ENCODE assay signal across 8 mouse cellular contexts in the genomic region with DNA sequence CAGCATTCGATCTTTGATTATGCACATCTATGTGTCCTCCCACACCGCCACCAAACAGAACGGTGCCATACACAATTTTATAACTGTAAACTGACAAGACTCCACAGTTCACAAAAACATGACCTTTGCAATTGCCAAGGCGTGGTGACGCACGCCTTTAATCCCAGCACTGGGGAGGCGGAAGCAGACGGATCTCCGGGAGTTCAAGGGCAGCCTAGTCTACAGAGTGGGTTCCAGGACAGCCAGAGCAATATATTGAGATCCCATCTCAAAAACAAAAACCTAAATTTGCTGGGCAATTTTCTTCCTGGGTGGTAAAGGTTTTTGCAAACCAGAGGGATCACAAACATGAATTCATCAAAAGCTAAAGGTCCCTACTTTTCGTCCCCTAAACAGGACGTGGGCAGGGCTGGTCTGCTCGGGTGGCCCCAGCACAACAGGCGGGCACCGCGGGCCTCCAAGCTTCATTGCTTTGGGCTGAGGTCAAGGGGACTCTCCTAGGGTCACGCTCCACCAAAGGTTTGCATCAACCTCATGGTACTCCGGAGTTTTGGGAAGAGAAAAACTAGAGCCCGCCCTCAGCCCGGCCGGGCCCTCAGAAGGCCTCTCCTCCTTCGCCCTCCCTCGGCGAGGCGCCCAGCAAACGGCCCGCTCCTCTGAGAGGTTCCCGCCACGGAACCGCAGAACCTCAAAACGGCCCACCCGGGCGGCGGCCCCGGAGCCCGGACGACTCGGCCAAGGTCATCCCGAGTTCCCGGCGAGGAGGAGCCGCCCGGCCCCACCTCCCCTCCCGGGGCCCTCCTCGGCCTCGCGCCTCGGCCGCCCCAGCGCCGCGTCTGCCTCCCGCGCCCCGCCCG. TPM values are rescaled to one million over a fixed set of nuclear protein-coding genes. Genes with fewer than 3 reads are reported as not detected.
DNase-seq lines count a peak whose midpoint lies in the region; ATAC-seq and TF ChIP-seq lines count a peak whose summit lies in the region.

No protein-coding gene starts in this region.

- WGBS in intestine, embryonic 15.5 days: 3% methylated on average over 53 of the region's 55 CpGs
- 5% methylated on average over 48 of the region's 55 CpGs for WGBS in liver, embryonic 11.5 days
- WGBS in midbrain, postnatal 0 days: 3% methylated on average over 53 of the region's 55 CpGs

- ATAC-seq in intestine, embryonic 15.5 days: peak; percentile 93
- peak; percentile 82 for ATAC-seq in liver, embryonic 11.5 days (replicated peaks; ENCODE audit: low FRiP score)
- peak; percentile 79 for ATAC-seq in midbrain, postnatal 0 days (ENCODE audit: low FRiP score)

- peak overlapping the region; percentile 80 for H3K27ac ChIP-seq in intestine, embryonic 15.5 days
- H3K27ac ChIP-seq in liver, embryonic 11.5 days (ENCODE audit: low read depth, low read length): peak overlapping the region; percentile 74
- peak overlapping the region; percentile 72 for H3K27ac ChIP-seq in midbrain, postnatal 0 days (ENCODE audit: low read depth, low read length)

- H3K36me3 ChIP-seq in intestine, embryonic 15.5 days: peaks cover 8% of the 10 kb centered on the region
- peaks cover 13% of the 10 kb centered on the region; the same call in 1 of the 2 replicates for H3K36me3 ChIP-seq in liver, embryonic 11.5 days (ENCODE audit: control insufficient read depth, insufficient read depth, low read length)
- 0 out of 2 replicates have a peak, but pooled peaks cover 3% of the 10 kb centered on the region for H3K36me3 ChIP-seq in midbrain, postnatal 0 days (ENCODE audit: insufficient read depth, low read length)

- H3K9me3 ChIP-seq in intestine, embryonic 15.5 days: no peaks in the 10 kb centered on the region
- H3K9me3 ChIP-seq in liver, embryonic 11.5 days (ENCODE audit: control insufficient read depth, low read length): no peaks in the 10 kb centered on the region
- H3K9me3 ChIP-seq in midbrain, postnatal 0 days (ENCODE audit: low read length): no peaks in the 10 kb centered on the region

- intact Hi-C loops in gastrocnemius, postnatal 14 days (cut with DNase I; ENCODE audit: low total_unique reads): loop anchor here (2.0 kb wide), 1 partner anchor 102 kb away; a partner anchor contains a TSS

- H3K4me1 ChIP-seq in intestine, embryonic 15.5 days (replicated peaks): peaks cover 13% of the 10 kb centered on the region
- peaks cover 13% of the 10 kb centered on the region for H3K4me1 ChIP-seq in liver, embryonic 11.5 days (replicated peaks; ENCODE audit: control insufficient read depth, insufficient read depth, low read length)
- H3K4me1 ChIP-seq in midbrain, postnatal 0 days (ENCODE audit: insufficient read depth, low read length): peaks cover 3% of the 10 kb centered on the region; the same call in 1 of the 2 replicates

- no peaks in the 10 kb centered on the region for H3K27me3 ChIP-seq in intestine, embryonic 15.5 days (replicated peaks)
- H3K27me3 ChIP-seq in liver, embryonic 11.5 days (replicated peaks; ENCODE audit: control insufficient read depth, insufficient read depth, low read length): no peaks in the 10 kb centered on the region
- no peaks in the 10 kb centered on the region for H3K27me3 ChIP-seq in midbrain, postnatal 0 days (ENCODE audit: insufficient read depth, low read length)

- H3K9ac ChIP-seq in intestine, embryonic 15.5 days: peak overlapping the region; percentile 98
- peak overlapping the region; percentile 86 for H3K9ac ChIP-seq in liver, embryonic 11.5 days (ENCODE audit: low read depth, low read length)
- peak overlapping the region; percentile 90 for H3K9ac ChIP-seq in midbrain, postnatal 0 days (replicated peaks; ENCODE audit: low read length, poor library complexity, severe bottlenecking)

- peak overlapping the region; percentile 90 for H3K4me3 ChIP-seq in intestine, embryonic 15.5 days (replicated peaks)
- H3K4me3 ChIP-seq in liver, embryonic 11.5 days (ENCODE audit: low read depth, low read length): peak overlapping the region; percentile 77
- H3K4me3 ChIP-seq in midbrain, postnatal 0 days (ENCODE audit: low read depth, low read length): peak overlapping the region; percentile 92

- H3K4me2 ChIP-seq in intestine, embryonic 15.5 days (replicated peaks): peak overlapping the region; percentile 61
- H3K4me2 ChIP-seq in liver, embryonic 11.5 days: peak overlapping the region; percentile 89
- H3K4me2 ChIP-seq in midbrain, postnatal 0 days (ENCODE audit: low read depth, low read length, poor library complexity, severe bottlenecking): peak overlapping the region; percentile 83

- DNase-seq in 3T3-L1 (ENCODE audit: low read depth, low spot score): peak; percentile 55
- peak; percentile 40 for DNase-seq in ES-CJ7 (ENCODE audit: low read depth, low spot score)
- peak; percentile 12 for DNase-seq in cerebellum, adult 8-10 months
- DNase-seq in gastrocnemius, postnatal 14 days: peak; percentile 77
- no peak for DNase-seq in liver, embryonic 11.5 days (ENCODE audit: low spot score)
- peak; percentile 27 for DNase-seq in midbrain, postnatal 0 days (ENCODE audit: low spot score)
- peak; percentile 15 to 44 for DNase-seq in thymus, postnatal 36 days

- TF ChIP-seq CTCF in midbrain, postnatal 0 days (IDR thresholded peaks at IDR 0.05): no peak

RNA-seq across cellular contexts. Expression of a gene that starts 0.6 kb away (rescaled TPM):
- 10 to 100 TPM; 26.9 to 31.1 TPM for total RNA-seq in gastrocnemius, postnatal 14 days (2021)
- polyA plus RNA-seq in intestine, embryonic 15.5 days (2015; fragmentation: Nextera tagmentation; extraction: Ambion mirVana): 32.2 and 36.5 TPM in 2 replicates
- 27.9 and 29.2 TPM in 2 replicates for polyA plus RNA-seq in liver, embryonic 11.5 days (2014; fragmentation: Nextera tagmentation; extraction: Ambion mirVana)
- total RNA-seq in midbrain, postnatal 0 days (2014; rRNA removed): 62.3 and 67.5 TPM in 2 replicates
- polyA plus RNA-seq in midbrain, postnatal 0 days (2015; fragmentation: Nextera tagmentation; extraction: Ambion mirVana): 31.4 and 35.6 TPM in 2 replicates

RNA-seq across cellular contexts. Expression of a gene that starts 3.8 kb away (rescaled TPM):
- total RNA-seq in gastrocnemius, postnatal 14 days (2021): not detected
- polyA plus RNA-seq in intestine, embryonic 15.5 days (2015; fragmentation: Nextera tagmentation; extraction: Ambion mirVana): 0.43 and 0.80 TPM in 2 replicates
- polyA plus RNA-seq in liver, embryonic 11.5 days (2014; fragmentation: Nextera tagmentation; extraction: Ambion mirVana): 0.51 and 0.71 TPM in 2 replicates
- total RNA-seq in midbrain, postnatal 0 days (2014; rRNA removed): not detected in 2 replicates
- 1.0 and 1.3 TPM in 2 replicates for polyA plus RNA-seq in midbrain, postnatal 0 days (2015; fragmentation: Nextera tagmentation; extraction: Ambion mirVana)
